Mouse (Mus musculus) limb, embryonic 13.5 days (tissue): Measurements from ENCODE around the gene Fthl17e. TPM values are rescaled to one million over a fixed set of nuclear protein-coding genes. Genes with fewer than 3 reads are reported as not detected.
"Not testable (repeated sequence)": the region's sequence is repeated elsewhere in the genome, so short reads cannot be mapped to it uniquely, and the experiment has no call there.

ENCODE experiments used
- ATAC-seq: fragments of 200-750 bp; cut with Nextera tagmentation; 2 replicates; pipeline ENCODE4 v1.8.0; 2017; ENCODE audit warnings: low read depth, moderate number of reproducible peaks, moderate TSS enrichment; ENCODE audit not compliant: low FRiP score
- H3K27ac ChIP-seq: fragments of 300-500 bp; sonication (generic); 2 replicates; pipeline ENCODE4 v1.5.1; 2015; ENCODE audit warnings: inconsistent platforms, mild to moderate bottlenecking, moderate library complexity
- H3K27me3 ChIP-seq: fragments of 300-500 bp; sonication (generic); 2 replicates; pipeline ENCODE4 v1.6.1; 2015; ENCODE audit warnings: mild to moderate bottlenecking, inconsistent platforms
- H3K36me3 ChIP-seq: fragments of 300-500 bp; sonication (generic); 2 replicates; pipeline ENCODE4 v1.6.1; 2015; ENCODE audit warnings: inconsistent platforms, mild to moderate bottlenecking, moderate library complexity
- H3K4me1 ChIP-seq: fragments of 300-500 bp; sonication (generic); 2 replicates; pipeline ENCODE4 v1.6.1; 2015; ENCODE audit warnings: inconsistent platforms
- H3K4me2 ChIP-seq: fragments of 300-500 bp; sonication (generic); replicated peaks from 2 replicates; pipeline ENCODE4 v1.6.1; 2015; ENCODE audit warnings: inconsistent platforms, mild to moderate bottlenecking, moderate library complexity
- H3K4me3 ChIP-seq: fragments of 300-500 bp; sonication (generic); 2 replicates; pipeline ENCODE4 v1.5.1; 2015; ENCODE audit warnings: moderate library complexity, mild to moderate bottlenecking, inconsistent platforms
- H3K9ac ChIP-seq: fragments of 300-500 bp; sonication (generic); 2 replicates; pipeline ENCODE4 v1.6.1; 2015; ENCODE audit warnings: mild to moderate bottlenecking, inconsistent platforms
- H3K9me3 ChIP-seq: fragments of 300-500 bp; sonication (generic); 2 replicates; pipeline ENCODE4 v1.6.1; 2016; ENCODE audit warnings: inconsistent platforms
- WGBS: fragments of 180-500 bp; shearing (Covaris S2); methylation state at CpG from one replicate; pipeline ENCODE4 v1.1.7; 2015; 5-methylcytosine and 5-hydroxymethylcytosine counted together
- polyA plus RNA-seq: library from polyadenylated mRNA; unstranded; fragments of >200 nt; fragmentation: Nextera tagmentation; extraction: Ambion mirVana; gene quantifications from 2 replicates; pipeline ENCODE4 v1.2.1, GENCODE M21; 2015

Gene Fthl17e
- polyA plus RNA-seq: not detected in 2 replicates

GRCm38 (mm10) chrX:9033193-9033592 is at the start of gene Fthl17e:
Gene Fthl17e, plus strand, starts transcription at chrX:9033493.
- H3K36me3 ChIP-seq, H3K9me3 ChIP-seq, H3K4me2 ChIP-seq, H3K4me1 ChIP-seq, H3K27me3 ChIP-seq, H3K27ac ChIP-seq, H3K4me3 ChIP-seq, ATAC-seq, H3K9ac ChIP-seq: not testable (repeated sequence)
- WGBS: 100% methylated on average over 1 of the region's 10 CpGs

GRCm38 (mm10) chrX:8986655-8987054 is 46.6 kb upstream of the Fthl17e start, which contains the start of gene Fthl17d:
Gene Fthl17d, minus strand, starts transcription at chrX:8986755.
- not testable (repeated sequence) for H3K9me3 ChIP-seq, H3K4me2 ChIP-seq, H3K4me1 ChIP-seq, H3K27me3 ChIP-seq, H3K9ac ChIP-seq, H3K27ac ChIP-seq, H3K4me3 ChIP-seq, H3K36me3 ChIP-seq, ATAC-seq
- WGBS: no CpG with 5 or more reads among the region's 9 CpGs

- WGBS: 68% methylated on average over 1 of the region's 1 CpGs
- Histone ChIP-seq H3K4me3 (no peak overlapping the region), H3K9me3 (no peaks in the 10 kb centered on the region), H3K27me3 (no peaks in the 10 kb centered on the region), H3K4me1 (no peaks in the 10 kb centered on the region), H3K4me2 (no peak overlapping the region), H3K36me3 (no peaks in the 10 kb centered on the region), H3K9ac (no peak overlapping the region), H3K27ac (no peak overlapping the region)
- ATAC-seq: no peak
Measured at GRCm38 (mm10) chrX:9016079-9016478, 17.2 kb upstream of the Fthl17e start.

- no peaks in the 10 kb centered on the region for H3K36me3 ChIP-seq
- ATAC-seq: no peak
- H3K9ac ChIP-seq: no peak overlapping the region
- H3K9me3 ChIP-seq: no peaks in the 10 kb centered on the region
- no peaks in the 10 kb centered on the region for H3K27me3 ChIP-seq
- H3K4me1 ChIP-seq: no peaks in the 10 kb centered on the region
- WGBS: 53% methylated on average over 10 of the region's 10 CpGs
- no peak overlapping the region for H3K4me3 ChIP-seq
- H3K4me2 ChIP-seq: no peak overlapping the region
- no peak overlapping the region for H3K27ac ChIP-seq
Measured at GRCm38 (mm10) chrX:9019481-9019880, 13.8 kb upstream of the Fthl17e start.

GRCm38 (mm10) chrX:9041611-9042010 is 8.3 kb downstream of the Fthl17e start:
- not testable (repeated sequence) for H3K27ac ChIP-seq, H3K9me3 ChIP-seq, ATAC-seq, H3K4me2 ChIP-seq, H3K4me1 ChIP-seq, H3K4me3 ChIP-seq, H3K9ac ChIP-seq, H3K36me3 ChIP-seq, H3K27me3 ChIP-seq
- 40% methylated on average over 3 of the region's 4 CpGs for WGBS

- not testable (repeated sequence) for H3K4me3 ChIP-seq, H3K9ac ChIP-seq, H3K4me1 ChIP-seq, H3K4me2 ChIP-seq, H3K36me3 ChIP-seq, ATAC-seq, H3K9me3 ChIP-seq, H3K27me3 ChIP-seq, H3K27ac ChIP-seq
- 26% methylated on average over 9 of the region's 9 CpGs for WGBS
Measured at GRCm38 (mm10) chrX:9060952-9061351, 27.7 kb downstream of the Fthl17e start.

- WGBS: 89% methylated on average over 4 of the region's 4 CpGs
- no peak for ATAC-seq
- Histone ChIP-seq H3K36me3 (no peaks in the 10 kb centered on the region), H3K4me1 (no peaks in the 10 kb centered on the region), H3K4me2 (no peak overlapping the region), H3K9me3 (no peaks in the 10 kb centered on the region), H3K27me3 (no peaks in the 10 kb centered on the region), H3K9ac (no peak overlapping the region), H3K4me3 (no peak overlapping the region), H3K27ac (no peak overlapping the region)
Measured at GRCm38 (mm10) chrX:9062101-9062500, 28.8 kb downstream of the Fthl17e start.

GRCm38 (mm10) chrX:9062715-9063114 is 29.4 kb downstream of the Fthl17e start, which contains the start of gene Fthl17f:
Gene Fthl17f, plus strand, starts transcription at chrX:9063015.
- H3K9me3 ChIP-seq, H3K4me2 ChIP-seq, H3K27me3 ChIP-seq, ATAC-seq, H3K4me3 ChIP-seq, H3K4me1 ChIP-seq, H3K9ac ChIP-seq, H3K27ac ChIP-seq, H3K36me3 ChIP-seq: not testable (repeated sequence)
- 89% methylated on average over 11 of the region's 11 CpGs for WGBS

- ATAC-seq: 0 out of 2 replicates have a peak, but pooled peaks have one; percentile 19
- 15% methylated on average over 10 of the region's 10 CpGs for WGBS
Measured at GRCm38 (mm10) chrX:9077699-9078098, 44.4 kb downstream of the Fthl17e start.

More at GRCm38 (mm10) chrX:9077699-9078098, 44.4 kb downstream of the Fthl17e start:
- not testable (repeated sequence) for H3K9me3 ChIP-seq, H3K4me3 ChIP-seq, H3K9ac ChIP-seq, H3K36me3 ChIP-seq, H3K4me2 ChIP-seq, H3K4me1 ChIP-seq, H3K27me3 ChIP-seq, H3K27ac ChIP-seq

Other genes with a start within 250 kb of the Fthl17e start
- gene Ssxb5, start 229.8 kb upstream of the Fthl17e start, polyA plus RNA-seq: not detected in 2 replicates
- not detected in 2 replicates for gene Gm6592, start 189.5 kb upstream of the Fthl17e start, polyA plus RNA-seq
- gene Gm5751, start 159.2 kb upstream of the Fthl17e start, polyA plus RNA-seq: not detected in 2 replicates
- gene B630019K06Rik, start 141.1 kb upstream of the Fthl17e start, polyA plus RNA-seq: 5.2 and 5.6 TPM in 2 replicates
- not detected in 2 replicates for gene Fthl17b, start 70.5 kb upstream of the Fthl17e start, polyA plus RNA-seq
- not detected in 2 replicates for gene Fthl17c, start 56.9 kb upstream of the Fthl17e start, polyA plus RNA-seq
- not detected in 2 replicates for gene Fthl17d, start 46.7 kb upstream of the Fthl17e start, polyA plus RNA-seq
- not detected in 2 replicates for gene Fthl17f, start 29.5 kb downstream of the Fthl17e start, polyA plus RNA-seq
- not detected in 2 replicates for gene 4930402K13Rik, start 71.1 kb downstream of the Fthl17e start, polyA plus RNA-seq
- 0.87 and 1.1 TPM in 2 replicates for gene Lancl3, start 166.4 kb downstream of the Fthl17e start, polyA plus RNA-seq
- gene Gm14862, start 223.4 kb downstream of the Fthl17e start, polyA plus RNA-seq: 0.23 TPM in 1 of 2 replicates, not detected in the other
- 0.92 and 1.0 TPM in 2 replicates for gene Xk, start 239.3 kb downstream of the Fthl17e start, polyA plus RNA-seq